8 mouse cellular contexts compared by ENCODE assay signal in the genomic region with DNA sequence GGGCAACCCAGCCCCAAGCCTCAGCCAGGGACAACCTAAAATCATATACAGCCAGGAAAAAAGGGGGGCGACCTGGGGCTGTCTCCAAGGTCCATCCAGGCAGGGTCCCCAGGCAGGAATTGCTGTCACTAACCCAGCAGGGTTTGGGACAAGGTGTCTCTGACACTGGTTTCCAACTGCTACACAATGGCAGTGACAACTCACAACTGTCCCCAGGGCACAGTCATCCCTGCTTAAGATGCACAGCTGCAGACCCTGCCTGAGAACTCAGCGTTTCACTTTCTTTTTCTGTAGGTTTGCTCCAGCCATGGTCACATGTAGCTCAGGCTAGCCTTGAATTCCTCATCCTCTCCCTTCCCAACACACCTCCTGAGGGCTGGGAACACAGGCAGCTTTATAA. TPM values are rescaled to one million over a fixed set of nuclear protein-coding genes. Genes with fewer than 3 reads are reported as not detected.
DNase-seq lines count a peak whose midpoint lies in the region; ATAC-seq and TF ChIP-seq lines count a peak whose summit lies in the region.

No protein-coding gene starts in this region.

- peak overlapping the region; percentile 91 to 98 for H3K27ac ChIP-seq in heart, embryonic 14.5 days (replicated peaks in 1 of 2; ENCODE audit: control insufficient read depth in 1 of 2, insufficient read depth in 1 of 2, low read depth in 2 of 2, low read length in 2 of 2)
- H3K27ac ChIP-seq in limb, embryonic 14.5 days (replicated peaks; ENCODE audit: low read depth, low read length) = no peak overlapping the region
- H3K27ac ChIP-seq in neural tube, embryonic 15.5 days (replicated peaks) = peak overlapping the region; percentile 97; the same call in 1 of the 2 replicates

- peak overlapping the region; percentile 93 for H3K4me2 ChIP-seq in heart, embryonic 14.5 days (ENCODE audit: low read length)
- H3K4me2 ChIP-seq in limb, embryonic 14.5 days (replicated peaks; ENCODE audit: low read depth, low read length, severe bottlenecking) = peak overlapping the region; percentile 75
- peak overlapping the region; percentile 92 for H3K4me2 ChIP-seq in neural tube, embryonic 15.5 days

- peaks cover 36 to 57% of the 10 kb centered on the region in 2 experiments for H3K4me1 ChIP-seq in heart, embryonic 14.5 days (ENCODE audit: control insufficient read depth in 2 of 2, insufficient read depth in 2 of 2, low read length in 2 of 2)
- H3K4me1 ChIP-seq in limb, embryonic 14.5 days (ENCODE audit: control insufficient read depth, insufficient read depth, low read length) = peaks cover 39% of the 10 kb centered on the region
- peaks cover 79% of the 10 kb centered on the region for H3K4me1 ChIP-seq in neural tube, embryonic 15.5 days

- ATAC-seq in heart, embryonic 14.5 days (ENCODE audit: insufficient number of reproducible peaks, insufficient read depth, low FRiP score, low read depth) = no peak
- ATAC-seq in limb, embryonic 14.5 days (ENCODE audit: low FRiP score, low read depth) = no peak
- ATAC-seq in neural tube, embryonic 15.5 days (ENCODE audit: low FRiP score) = no peak

- H3K36me3 ChIP-seq in heart, embryonic 14.5 days (ENCODE audit: control insufficient read depth, insufficient read depth, low read length) = no peaks in the 10 kb centered on the region
- H3K36me3 ChIP-seq in limb, embryonic 14.5 days (ENCODE audit: control insufficient read depth, insufficient read depth, low read length) = no peaks in the 10 kb centered on the region
- H3K36me3 ChIP-seq in neural tube, embryonic 15.5 days = no peaks in the 10 kb centered on the region

- H3K27me3 ChIP-seq in heart, embryonic 14.5 days (ENCODE audit: control insufficient read depth, insufficient read depth, low read length) = no peaks in the 10 kb centered on the region
- 0 out of 2 replicates have a peak, but pooled peaks cover 4% of the 10 kb centered on the region for H3K27me3 ChIP-seq in limb, embryonic 14.5 days (ENCODE audit: control insufficient read depth, insufficient read depth, low read length)
- peaks cover 13% of the 10 kb centered on the region for H3K27me3 ChIP-seq in neural tube, embryonic 15.5 days (replicated peaks)

- peak overlapping the region in 1 of 2 experiments; percentile 78; a peak in 1 of 4 replicates for H3K4me3 ChIP-seq in heart, embryonic 14.5 days (ENCODE audit: control insufficient read depth in 1 of 2, insufficient read depth in 1 of 2, low read depth in 1 of 2, low read length in 2 of 2)
- H3K4me3 ChIP-seq in limb, embryonic 14.5 days (replicated peaks; ENCODE audit: low read length) = peak overlapping the region; percentile 77
- H3K4me3 ChIP-seq in neural tube, embryonic 15.5 days (replicated peaks) = peak overlapping the region; percentile 76

- no peak overlapping the region for H3K9ac ChIP-seq in heart, embryonic 14.5 days (ENCODE audit: low read length)
- H3K9ac ChIP-seq in limb, embryonic 14.5 days (ENCODE audit: low read depth, low read length, severe bottlenecking) = no peak overlapping the region
- H3K9ac ChIP-seq in neural tube, embryonic 15.5 days (replicated peaks) = no peak overlapping the region

- H3K9me3 ChIP-seq in heart, embryonic 14.5 days (ENCODE audit: control insufficient read depth, low read length) = no peaks in the 10 kb centered on the region
- H3K9me3 ChIP-seq in limb, embryonic 14.5 days (ENCODE audit: control insufficient read depth, low read length) = no peaks in the 10 kb centered on the region
- no peaks in the 10 kb centered on the region for H3K9me3 ChIP-seq in neural tube, embryonic 15.5 days (replicated peaks)

- DNase-seq in heart, adult 11 months = peak; percentile 96
- DNase-seq in heart, adult 18-20 months = no peak
- DNase-seq in spleen, postnatal 4 days (ENCODE audit: low spot score in 2 of 2) = peak; percentile 14 to 63
- DNase-seq in spleen, postnatal 36 days (ENCODE audit: low spot score in 2 of 2) = no peak
- DNase-seq in limb, embryonic 14.5 days (ENCODE audit: low spot score) = no peak
- no peak for DNase-seq in frontal cortex, adult 2 months (ENCODE audit: extremely low spot score in 1 of 2, low spot score in 1 of 2)

- TF ChIP-seq POLR2A in limb, embryonic 14.5 days (IDR thresholded peaks at IDR 0.05; ENCODE audit: borderline replicate concordance, extremely low read depth, insufficient read depth, insufficient read length) = no peak

- 35% methylated on average over 2 of the region's 2 CpGs for WGBS in heart, embryonic 14.5 days
- WGBS in limb, embryonic 14.5 days = 22% methylated on average over 2 of the region's 2 CpGs
- WGBS in neural tube, embryonic 15.5 days = 28% methylated on average over 2 of the region's 2 CpGs

RNA-seq across cellular contexts. Expression of a gene that starts 26.3 kb away (rescaled TPM):
- 10 to 100 TPM; 91.0 to 93.4 TPM for total RNA-seq in heart, adult 18-20 months (2021)
- polyA plus RNA-seq in heart, embryonic 14.5 days (2014; fragmentation: Nextera tagmentation; extraction: Ambion mirVana) = 45.0 and 47.0 TPM in 2 replicates
- 38.1 and 56.4 TPM in 2 replicates for polyA plus RNA-seq in limb, embryonic 14.5 days (2012; rRNA removed)
- 97.3 and 98.9 TPM in 2 replicates for polyA plus RNA-seq in limb, embryonic 14.5 days (2014; fragmentation: Nextera tagmentation; extraction: Ambion mirVana)
- 35.0 and 35.8 TPM in 2 replicates for polyA plus RNA-seq in neural tube, embryonic 15.5 days (2015; fragmentation: Nextera tagmentation; extraction: Ambion mirVana)
- polyA plus RNA-seq in frontal cortex, adult 2 months (2012; rRNA removed) = 39.6 and 47.7 TPM in 2 replicates

RNA-seq across cellular contexts. Expression of a gene that starts 36.2 kb away (rescaled TPM):
- total RNA-seq in heart, adult 18-20 months (2021) = 1 to 10 TPM; 1.9 to 2.2 TPM
- 3.8 and 4.7 TPM in 2 replicates for polyA plus RNA-seq in heart, embryonic 14.5 days (2014; fragmentation: Nextera tagmentation; extraction: Ambion mirVana)
- polyA plus RNA-seq in limb, embryonic 14.5 days (2012; rRNA removed) = 7.5 and 7.8 TPM in 2 replicates
- polyA plus RNA-seq in limb, embryonic 14.5 days (2014; fragmentation: Nextera tagmentation; extraction: Ambion mirVana) = 4.3 and 4.6 TPM in 2 replicates
- 2.5 and 9.3 TPM in 2 replicates for polyA plus RNA-seq in neural tube, embryonic 15.5 days (2015; fragmentation: Nextera tagmentation; extraction: Ambion mirVana)
- 3.6 and 4.5 TPM in 2 replicates for polyA plus RNA-seq in frontal cortex, adult 2 months (2012; rRNA removed)

RNA-seq across cellular contexts. Expression of a gene that starts 40.3 kb away (rescaled TPM):
- total RNA-seq in heart, adult 18-20 months (2021) = under 1 TPM in 1 of 2 experiments, not detected in 1; 0.51 TPM
- 1.0 TPM in 2 replicates for polyA plus RNA-seq in heart, embryonic 14.5 days (2014; fragmentation: Nextera tagmentation; extraction: Ambion mirVana)
- 6.8 and 9.5 TPM in 2 replicates for polyA plus RNA-seq in limb, embryonic 14.5 days (2012; rRNA removed)
- 0.99 and 1.2 TPM in 2 replicates for polyA plus RNA-seq in limb, embryonic 14.5 days (2014; fragmentation: Nextera tagmentation; extraction: Ambion mirVana)
- polyA plus RNA-seq in neural tube, embryonic 15.5 days (2015; fragmentation: Nextera tagmentation; extraction: Ambion mirVana) = 3.4 and 3.6 TPM in 2 replicates
- polyA plus RNA-seq in frontal cortex, adult 2 months (2012; rRNA removed) = 7.4 and 10.1 TPM in 2 replicates

RNA-seq across cellular contexts. Expression of a gene that starts 44.8 kb away (rescaled TPM):
- total RNA-seq in heart, adult 18-20 months (2021) = 1 to 10 TPM in 1 of 2 experiments, under 1 TPM in 1; 0.65 to 2.3 TPM
- 1.7 and 2.0 TPM in 2 replicates for polyA plus RNA-seq in heart, embryonic 14.5 days (2014; fragmentation: Nextera tagmentation; extraction: Ambion mirVana)
- 4.3 and 5.0 TPM in 2 replicates for polyA plus RNA-seq in limb, embryonic 14.5 days (2012; rRNA removed)
- 1.1 and 2.9 TPM in 2 replicates for polyA plus RNA-seq in limb, embryonic 14.5 days (2014; fragmentation: Nextera tagmentation; extraction: Ambion mirVana)
- polyA plus RNA-seq in neural tube, embryonic 15.5 days (2015; fragmentation: Nextera tagmentation; extraction: Ambion mirVana) = 5.7 and 7.2 TPM in 2 replicates
- 6.9 and 8.9 TPM in 2 replicates for polyA plus RNA-seq in frontal cortex, adult 2 months (2012; rRNA removed)

RNA-seq across cellular contexts. Expression of a gene that starts 44.9 kb away (rescaled TPM):
- total RNA-seq in heart, adult 18-20 months (2021) = 10 to 100 TPM; 49.9 to 59.6 TPM
- 52.6 and 53.5 TPM in 2 replicates for polyA plus RNA-seq in heart, embryonic 14.5 days (2014; fragmentation: Nextera tagmentation; extraction: Ambion mirVana)
- polyA plus RNA-seq in limb, embryonic 14.5 days (2012; rRNA removed) = 54.3 and 66.7 TPM in 2 replicates
- polyA plus RNA-seq in limb, embryonic 14.5 days (2014; fragmentation: Nextera tagmentation; extraction: Ambion mirVana) = 60.0 and 63.7 TPM in 2 replicates
- polyA plus RNA-seq in neural tube, embryonic 15.5 days (2015; fragmentation: Nextera tagmentation; extraction: Ambion mirVana) = 101 TPM in 2 replicates
- polyA plus RNA-seq in frontal cortex, adult 2 months (2012; rRNA removed) = 92.2 and 105 TPM in 2 replicates

Comparison
In these comparisons a context has a peak if more than half of its experiments do, and no peak if none do; other contexts are left out.
1. DNase-seq: peak in heart, adult 11 months (single experiment) and spleen, postnatal 4 days (2 of 2); none in heart, adult 18-20 months (0 of 2), spleen, postnatal 36 days (0 of 2), limb, embryonic 14.5 days (single experiment) and frontal cortex, adult 2 months (0 of 2).
2. Peak in every context shown above with its lines, with median percentiles within 50 percentile points of each other: H3K4me2 ChIP-seq.